Mouse (Mus musculus) heart, adult 2 months (tissue): Measurements from ENCODE around the gene Brd1. TPM values are rescaled to one million over a fixed set of nuclear protein-coding genes. Genes with fewer than 3 reads are reported as not detected.
"Not testable (repeated sequence)": the region's sequence is repeated elsewhere in the genome, so short reads cannot be mapped to it uniquely, and the experiment has no call there.

Experiments used
- DNase-seq, 2 experiments: peaks; one replicate each; pipeline ENCODE4 v3.0.0; 2021
- H3K27ac ChIP-seq: fragments of 200-600 bp; 2 replicates; pipeline ENCODE4 v1.8.1; 2022
- H3K27me3 ChIP-seq: fragments of 200-500 bp; 2 replicates; pipeline ENCODE4 v1.6.1; 2012; ENCODE audit warnings: mild to moderate bottlenecking, low read length, inconsistent platforms, mixed read lengths; ENCODE audit not compliant: control insufficient read depth, insufficient read depth
- H3K36me3 ChIP-seq: fragments of 200-500 bp; 2 replicates; pipeline ENCODE4 v1.6.1; 2012; ENCODE audit warnings: low read length, inconsistent platforms; ENCODE audit not compliant: control insufficient read depth, insufficient read depth
- H3K4me1 ChIP-seq: fragments of 200-500 bp; 2 replicates; pipeline ENCODE4 v1.6.1; 2011; ENCODE audit warnings: low read length; ENCODE audit not compliant: control insufficient read depth, insufficient read depth
- H3K4me3 ChIP-seq: fragments of 200-600 bp; 2 replicates; pipeline ENCODE4 v1.8.1; 2022
- H3K79me2 ChIP-seq: fragments of 200-500 bp; replicated peaks from 2 replicates; pipeline ENCODE4 v1.6.1; 2012; ENCODE audit warnings: mild to moderate bottlenecking, inconsistent platforms, low read length, moderate library complexity, mixed read lengths; ENCODE audit not compliant: control insufficient read depth, insufficient read depth
- H3K9ac ChIP-seq: fragments of 200-500 bp; 2 replicates; pipeline ENCODE4 v1.6.1; 2012; ENCODE audit warnings: low read depth, mild to moderate bottlenecking, control low read depth, inconsistent platforms, low read length, mixed read lengths
- CTCF ChIP-seq: fragments of 200-600 bp; IDR thresholded peaks from 2 replicates; pipeline ENCODE4 v1.8.1; 2022; ENCODE audit warnings: antibody characterized with exemption, mild to moderate bottlenecking, moderate library complexity
- EP300 ChIP-seq: fragments of 200-500 bp; IDR thresholded peaks from 2 replicates; pipeline ENCODE4 v1.6.1; 2011; ENCODE audit warnings: low read depth, low read length, control low read depth; ENCODE audit not compliant: insufficient read depth
- POLR2A ChIP-seq: fragments of 200-500 bp; IDR thresholded peaks from 2 replicates; pipeline ENCODE4 v1.6.1; 2011; ENCODE audit warnings: mild to moderate bottlenecking, low read depth, low read length, control low read depth; ENCODE audit not compliant: insufficient read depth
- WGBS: fragments of 180-500 bp; shearing (Covaris S2); methylation state at CpG from one replicate; pipeline ENCODE4 v1.1.7; 2018; 5-methylcytosine and 5-hydroxymethylcytosine counted together
- intact Hi-C: fragments of 180-260 bp; cut with DNase I; formaldehyde crosslinking; loops from one replicate; pipeline ENCODE4 v1.15.1; 2025
- polyA plus RNA-seq: library from polyadenylated mRNA; depleted of rRNA; stranded (reverse); fragments of >200 nt; gene quantifications from 2 replicates; pipeline ENCODE4 v1.2.3, GENCODE M21; 2012
- total RNA-seq, 2 experiments: library from RNA; stranded (reverse); gene quantifications; 2 replicates each; pipeline ENCODE4 v1.2.3; 2021

The Brd1 gene
- total and polyA plus RNA-seq, 3 experiments = 7.7 to 31.0 (median 28.7) TPM

DNA sequence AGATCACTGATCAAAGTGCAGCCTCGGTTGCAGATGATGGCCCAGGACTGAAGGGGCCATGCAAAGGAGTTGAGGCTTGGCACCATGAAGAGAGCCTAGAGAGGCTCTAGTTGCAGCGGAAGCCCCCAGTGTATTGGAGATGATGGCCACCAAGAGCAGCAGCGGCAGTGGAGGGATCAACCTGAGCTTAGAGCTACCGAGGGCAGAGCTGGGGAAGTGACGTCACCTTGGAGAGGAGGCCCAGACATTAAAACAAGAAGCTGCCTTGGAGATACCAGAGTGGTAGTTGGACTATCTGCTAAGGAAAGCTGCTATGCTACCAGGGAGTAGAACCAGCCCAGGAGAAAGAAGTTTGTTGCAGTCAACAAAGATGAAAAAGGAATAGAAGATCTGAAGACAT lies 24.2 kb downstream of the Brd1 start:
- intact Hi-C loops = no loop called here
- H3K27me3 ChIP-seq = no peaks in the 10 kb centered on the region
- H3K27ac ChIP-seq = no peak overlapping the region
- H3K36me3 ChIP-seq = peaks cover 4% of the 10 kb centered on the region; the same call in 1 of the 2 replicates
- H3K79me2 ChIP-seq = peaks cover 9% of the 10 kb centered on the region
- TF ChIP-seq EP300 (no peak), CTCF (no peak)
- 91% methylated on average over 5 of the region's 5 CpGs for WGBS
- H3K9ac ChIP-seq = no peak overlapping the region
- H3K4me3 ChIP-seq = no peak overlapping the region
- no peak for DNase-seq
- H3K4me1 ChIP-seq = no peaks in the 10 kb centered on the region

- no peak for TF ChIP-seq CTCF
- TF ChIP-seq POLR2A = no peak
- TF ChIP-seq EP300 = no peak
- 84% methylated on average over 13 of the region's 13 CpGs for WGBS
- Histone ChIP-seq H3K9ac (no peak overlapping the region), H3K4me3 (no peak overlapping the region), H3K79me2 (peaks cover 9% of the 10 kb centered on the region), H3K4me1 (no peaks in the 10 kb centered on the region), H3K27me3 (no peaks in the 10 kb centered on the region), H3K27ac (no peak overlapping the region), H3K36me3 (peaks cover 4% of the 10 kb centered on the region; the same call in 1 of the 2 replicates)
- intact Hi-C loops = no loop called here
- no peak for DNase-seq
Measured at GRCm38 (mm10) chr15:88708657-88709511, 25.1 kb downstream of the Brd1 start.

- H3K27ac ChIP-seq = no peak overlapping the region
- H3K36me3 ChIP-seq = peaks cover 4% of the 10 kb centered on the region; the same call in 1 of the 2 replicates
- H3K27me3 ChIP-seq = no peaks in the 10 kb centered on the region
- H3K9ac ChIP-seq = no peak overlapping the region
- intact Hi-C loops = no loop called here
- no peak for DNase-seq
- H3K79me2 ChIP-seq = peaks cover 7% of the 10 kb centered on the region
- WGBS = 89% methylated on average over 5 of the region's 5 CpGs
- H3K4me3 ChIP-seq = no peak overlapping the region
- TF ChIP-seq CTCF (no peak), POLR2A (no peak), EP300 (no peak)
- H3K4me1 ChIP-seq = no peaks in the 10 kb centered on the region
Measured at GRCm38 (mm10) chr15:88708204-88708603, 25.8 kb downstream of the Brd1 start.

DNA sequence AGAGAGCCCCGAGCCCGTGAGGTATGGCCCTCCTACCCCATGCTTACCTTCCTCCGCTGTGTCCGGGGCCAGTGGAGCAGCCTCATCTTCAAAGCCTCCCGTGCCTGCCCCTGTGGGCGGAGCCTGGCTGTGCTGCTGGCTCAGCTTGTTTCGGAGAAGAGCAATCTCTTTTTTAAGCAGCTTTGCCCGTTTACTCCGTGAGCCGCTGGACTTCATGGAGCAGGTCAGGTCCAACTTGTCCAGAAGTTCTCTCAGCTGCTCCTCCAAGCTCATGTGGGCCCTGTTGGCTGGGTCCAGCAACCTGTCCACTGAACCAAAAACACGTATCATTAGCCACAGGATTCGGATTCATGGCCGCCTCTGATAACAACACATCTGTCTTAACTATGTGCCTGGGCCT lies 27.0 kb downstream of the Brd1 start:
- H3K4me3 ChIP-seq, H3K79me2 ChIP-seq, intact Hi-C loops, DNase-seq, H3K9ac ChIP-seq, H3K27me3 ChIP-seq, H3K36me3 ChIP-seq, H3K27ac ChIP-seq, H3K4me1 ChIP-seq: not testable (repeated sequence)
- WGBS = 77% methylated on average over 13 of the region's 13 CpGs

DNA sequence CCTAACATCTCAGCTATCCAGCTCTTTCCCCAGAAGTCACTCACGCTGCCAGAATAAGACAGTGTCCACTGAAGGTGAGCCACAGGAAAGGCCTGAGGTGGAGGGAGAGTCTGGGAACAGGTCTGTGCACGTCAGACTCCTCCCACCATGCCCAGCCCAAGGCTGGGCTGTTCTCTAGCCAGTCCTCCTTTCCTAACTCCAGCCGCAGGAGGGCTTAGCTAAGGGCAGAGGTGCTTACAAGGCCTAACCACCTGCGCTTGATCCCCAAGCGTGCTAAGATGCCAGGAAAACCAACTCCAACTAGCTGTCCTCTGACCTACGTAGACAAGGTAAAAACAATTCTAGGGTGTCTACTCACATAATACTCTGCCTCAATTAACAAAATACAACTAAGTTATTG lies 27.7 kb downstream of the Brd1 start:
- H3K4me3 ChIP-seq = no peak overlapping the region
- H3K79me2 ChIP-seq = peaks cover 6% of the 10 kb centered on the region
- TF ChIP-seq EP300 (no peak), CTCF (no peak), POLR2A (no peak)
- H3K36me3 ChIP-seq = peaks cover 9% of the 10 kb centered on the region
- no peak for DNase-seq
- no peaks in the 10 kb centered on the region for H3K27me3 ChIP-seq
- 80% methylated on average over 6 of the region's 6 CpGs for WGBS
- H3K27ac ChIP-seq = no peak overlapping the region
- no peaks in the 10 kb centered on the region for H3K4me1 ChIP-seq
- H3K9ac ChIP-seq = no peak overlapping the region
- intact Hi-C loops = no loop called here

- no peak for TF ChIP-seq CTCF
- H3K27me3 ChIP-seq = no peaks in the 10 kb centered on the region
- H3K4me3 ChIP-seq = no peak overlapping the region
- peaks cover 6% of the 10 kb centered on the region for H3K79me2 ChIP-seq
- WGBS = 35% methylated on average over 1 of the region's 1 CpGs
- no peaks in the 10 kb centered on the region for H3K4me1 ChIP-seq
- intact Hi-C loops = no loop called here
- no peak for DNase-seq
- peaks cover 8% of the 10 kb centered on the region; the same call in 1 of the 2 replicates for H3K36me3 ChIP-seq
- no peak overlapping the region for H3K9ac ChIP-seq
- H3K27ac ChIP-seq = no peak overlapping the region
Measured at GRCm38 (mm10) chr15:88704284-88704683, 29.7 kb downstream of the Brd1 start.
